Comparison of ENCODE assay signal across 8 mouse cellular contexts in genomic region chr7:28435660-28436259, GRCm38 (mm10). TPM values are rescaled to one million over a fixed set of nuclear protein-coding genes. Genes with fewer than 3 reads are reported as not detected.
DNase-seq lines count a peak whose midpoint lies in the region; ATAC-seq and TF ChIP-seq lines count a peak whose summit lies in the region.

No protein-coding gene starts in this region.

- no peak for TF ChIP-seq POLR2A in thymus, adult 2 months (IDR thresholded peaks at IDR 0.05; ENCODE audit: control insufficient read depth, extremely low read depth, insufficient read depth, low read length, poor library complexity)

- H3K4me1 ChIP-seq in thymus, adult 2 months (replicated peaks; ENCODE audit: control insufficient read depth, insufficient read depth, low read length) = peaks cover 15% of the 10 kb centered on the region
- H3K4me1 ChIP-seq in heart, embryonic 10.5 days = peaks cover 37% of the 10 kb centered on the region
- H3K4me1 ChIP-seq in kidney, embryonic 16.5 days (ENCODE audit: insufficient read depth, low read length) = peaks cover 28% of the 10 kb centered on the region
- H3K4me1 ChIP-seq in midbrain, embryonic 11.5 days (ENCODE audit: control insufficient read depth, insufficient read depth, low read length) = peaks cover 17% of the 10 kb centered on the region

- no peaks in the 10 kb centered on the region for H3K27me3 ChIP-seq in thymus, adult 2 months (ENCODE audit: control insufficient read depth, insufficient read depth, low read length)
- no peaks in the 10 kb centered on the region for H3K27me3 ChIP-seq in heart, embryonic 10.5 days (ENCODE audit: insufficient read depth, poor library complexity, severe bottlenecking)
- H3K27me3 ChIP-seq in kidney, embryonic 16.5 days (ENCODE audit: insufficient read depth, low read length) = no peaks in the 10 kb centered on the region
- H3K27me3 ChIP-seq in midbrain, embryonic 11.5 days (ENCODE audit: control insufficient read depth, insufficient read depth, low read length) = no peaks in the 10 kb centered on the region

- H3K9me3 ChIP-seq in heart, embryonic 10.5 days = no peaks in the 10 kb centered on the region
- no peaks in the 10 kb centered on the region for H3K9me3 ChIP-seq in kidney, embryonic 16.5 days (ENCODE audit: low read length)
- no peaks in the 10 kb centered on the region for H3K9me3 ChIP-seq in midbrain, embryonic 11.5 days (ENCODE audit: control insufficient read depth, low read length)

- peak overlapping the region; percentile 61 for H3K4me3 ChIP-seq in thymus, adult 2 months (ENCODE audit: control insufficient read depth, insufficient read depth, low read length)
- H3K4me3 ChIP-seq in heart, embryonic 10.5 days = peak overlapping the region; percentile 96
- H3K4me3 ChIP-seq in kidney, embryonic 16.5 days (ENCODE audit: low read length) = peak overlapping the region; percentile 68
- peak overlapping the region; percentile 92 for H3K4me3 ChIP-seq in midbrain, embryonic 11.5 days (ENCODE audit: low read depth, low read length)

- H3K4me2 ChIP-seq in kidney, embryonic 16.5 days (replicated peaks; ENCODE audit: low read depth, low read length) = peak overlapping the region; percentile 73
- H3K4me2 ChIP-seq in midbrain, embryonic 11.5 days = peak overlapping the region; percentile 83

- peak overlapping the region; percentile 82 for H3K9ac ChIP-seq in kidney, embryonic 16.5 days (replicated peaks; ENCODE audit: low read length)
- H3K9ac ChIP-seq in midbrain, embryonic 11.5 days (ENCODE audit: low read length) = peak overlapping the region; percentile 94

- peak; percentile 43 for ATAC-seq in kidney, embryonic 16.5 days (ENCODE audit: low FRiP score, low TSS enrichment)
- ATAC-seq in midbrain, embryonic 11.5 days (ENCODE audit: low FRiP score) = peak; percentile 66
- no peak for ATAC-seq in monocyte, adult 5-6 weeks (replicated peaks; ENCODE audit: insufficient number of reproducible peaks, low FRiP score, low TSS enrichment, poor library complexity, severe bottlenecking)

- WGBS in thymus, adult 2 months = 23% methylated on average over 68 of the region's 70 CpGs
- 21% methylated on average over 70 of the region's 70 CpGs for WGBS in heart, embryonic 10.5 days
- 0% methylated on average over 33 of the region's 70 CpGs for WGBS in kidney, embryonic 16.5 days
- 0% methylated on average over 22 of the region's 70 CpGs for whole genome bisulfite sequencing in midbrain, embryonic 11.5 days

- TF ChIP-seq CTCF in thymus, adult 2 months (IDR thresholded peaks at IDR 0.05; ENCODE audit: borderline replicate concordance, control insufficient read depth, extremely low read depth, insufficient read depth, low read length, poor library complexity) = no peak

- H3K27ac ChIP-seq in thymus, adult 2 months (ENCODE audit: control insufficient read depth, insufficient read depth, low read length) = no peak overlapping the region
- peak overlapping the region; percentile 91 for H3K27ac ChIP-seq in heart, embryonic 10.5 days
- peak overlapping the region; percentile 48; the same call in 1 of the 2 replicates for H3K27ac ChIP-seq in kidney, embryonic 16.5 days (ENCODE audit: low read length)
- no peak overlapping the region for H3K27ac ChIP-seq in midbrain, embryonic 11.5 days (ENCODE audit: low read depth, low read length)

- H3K36me3 ChIP-seq in thymus, adult 2 months (ENCODE audit: control insufficient read depth, insufficient read depth, low read length) = no peaks in the 10 kb centered on the region
- peaks cover 23% of the 10 kb centered on the region; the same call in 1 of the 2 replicates for H3K36me3 ChIP-seq in heart, embryonic 10.5 days
- no peaks in the 10 kb centered on the region for H3K36me3 ChIP-seq in kidney, embryonic 16.5 days (ENCODE audit: insufficient read depth, low read length)
- no peaks in the 10 kb centered on the region for H3K36me3 ChIP-seq in midbrain, embryonic 11.5 days (ENCODE audit: control insufficient read depth, insufficient read depth, low read length)

- DNase-seq in adrenal gland, adult 2 months = peak; percentile 40
- DNase-seq in adrenal gland, postnatal 10 days = no peak
- DNase-seq in thymus, adult 2 months = peak; percentile 49
- no peak for DNase-seq in thymus, postnatal 0 days (ENCODE audit: low spot score)
- no peak for DNase-seq in heart, embryonic 10.5 days (ENCODE audit: low spot score)
- peak; percentile 92 for DNase-seq in midbrain, embryonic 11.5 days (ENCODE audit: low spot score, missing footprints)

RNA-seq across cellular contexts. Expression of gene Gmfg, which starts 1.5 kb away (rescaled TPM):
- 10 to 100 TPM in 1 of 2 experiments, 1 to 10 TPM in 1; 7.1 to 10.4 TPM for total RNA-seq in adrenal gland, adult 2 months (2021)
- 0.58 and 0.89 TPM in 2 replicates for polyA plus RNA-seq in adrenal gland, adult 2 months (2012; rRNA removed)
- 10 to 100 TPM; 23.3 to 24.7 TPM for total RNA-seq in adrenal gland, postnatal 10 days (2021)
- 180 and 194 TPM in 2 replicates for polyA plus RNA-seq in thymus, adult 2 months (2012; rRNA removed)
- 777 and 920 TPM in 2 replicates for polyA plus RNA-seq in thymus, postnatal 0 days (2015; fragmentation: Nextera tagmentation; extraction: Ambion mirVana)
- 7.5 and 8.7 TPM in 2 replicates for polyA plus RNA-seq in heart, embryonic 10.5 days (2016; fragmentation: Nextera tagmentation; extraction: Ambion mirVana)
- polyA plus RNA-seq in kidney, embryonic 16.5 days (2015; fragmentation: Nextera tagmentation; extraction: Ambion mirVana) = 13.6 and 15.5 TPM in 2 replicates
- polyA plus RNA-seq in midbrain, embryonic 11.5 days (2014; fragmentation: Nextera tagmentation; extraction: Ambion mirVana) = 6.3 and 7.5 TPM in 2 replicates
- 496 to 674 TPM (median 637 TPM) in 3 replicates for total RNA-seq in monocyte, adult 5-6 weeks (2017)

RNA-seq across cellular contexts. Expression of gene Lrfn1, which starts 16.0 kb away (rescaled TPM):
- total RNA-seq in adrenal gland, adult 2 months (2021) = 10 to 100 TPM; 12.9 to 25.4 TPM
- polyA plus RNA-seq in adrenal gland, adult 2 months (2012; rRNA removed) = 33.6 and 37.1 TPM in 2 replicates
- 10 to 100 TPM in 1 of 2 experiments, 1 to 10 TPM in 1; 9.2 to 13.0 TPM for total RNA-seq in adrenal gland, postnatal 10 days (2021)
- 7.6 and 9.1 TPM in 2 replicates for polyA plus RNA-seq in thymus, adult 2 months (2012; rRNA removed)
- 0.86 and 1.1 TPM in 2 replicates for polyA plus RNA-seq in thymus, postnatal 0 days (2015; fragmentation: Nextera tagmentation; extraction: Ambion mirVana)
- polyA plus RNA-seq in heart, embryonic 10.5 days (2016; fragmentation: Nextera tagmentation; extraction: Ambion mirVana) = 1.5 and 1.9 TPM in 2 replicates
- polyA plus RNA-seq in kidney, embryonic 16.5 days (2015; fragmentation: Nextera tagmentation; extraction: Ambion mirVana) = 2.2 and 2.8 TPM in 2 replicates
- 4.5 and 5.0 TPM in 2 replicates for polyA plus RNA-seq in midbrain, embryonic 11.5 days (2014; fragmentation: Nextera tagmentation; extraction: Ambion mirVana)
- 0.78 to 1.3 TPM in 2 of 3 replicates, not detected in the other for total RNA-seq in monocyte, adult 5-6 weeks (2017)

RNA-seq across cellular contexts. Expression of gene Paf1, which starts 43.0 kb away (rescaled TPM):
- total RNA-seq in adrenal gland, adult 2 months (2021) = 100 to 1,000 TPM in 1 of 2 experiments, 10 to 100 TPM in 1; 73.4 to 104 TPM
- polyA plus RNA-seq in adrenal gland, adult 2 months (2012; rRNA removed) = 323 and 399 TPM in 2 replicates
- 10 to 100 TPM; 56.5 to 59.2 TPM for total RNA-seq in adrenal gland, postnatal 10 days (2021)
- 146 and 182 TPM in 2 replicates for polyA plus RNA-seq in thymus, adult 2 months (2012; rRNA removed)
- 59.3 and 64.0 TPM in 2 replicates for polyA plus RNA-seq in thymus, postnatal 0 days (2015; fragmentation: Nextera tagmentation; extraction: Ambion mirVana)
- polyA plus RNA-seq in heart, embryonic 10.5 days (2016; fragmentation: Nextera tagmentation; extraction: Ambion mirVana) = 79.8 and 81.3 TPM in 2 replicates
- polyA plus RNA-seq in kidney, embryonic 16.5 days (2015; fragmentation: Nextera tagmentation; extraction: Ambion mirVana) = 97.4 and 108 TPM in 2 replicates
- 72.8 and 83.8 TPM in 2 replicates for polyA plus RNA-seq in midbrain, embryonic 11.5 days (2014; fragmentation: Nextera tagmentation; extraction: Ambion mirVana)
- total RNA-seq in monocyte, adult 5-6 weeks (2017) = 162 to 264 TPM (median 189 TPM) in 3 replicates

RNA-seq across cellular contexts. Expression of gene Med29, which starts 43.3 kb away (rescaled TPM):
- total RNA-seq in adrenal gland, adult 2 months (2021) = 10 to 100 TPM; 39.6 to 49.7 TPM
- polyA plus RNA-seq in adrenal gland, adult 2 months (2012; rRNA removed) = 72.1 and 88.5 TPM in 2 replicates
- 10 to 100 TPM; 19.8 to 25.9 TPM for total RNA-seq in adrenal gland, postnatal 10 days (2021)
- 56.0 and 65.3 TPM in 2 replicates for polyA plus RNA-seq in thymus, adult 2 months (2012; rRNA removed)
- 42.0 and 42.5 TPM in 2 replicates for polyA plus RNA-seq in thymus, postnatal 0 days (2015; fragmentation: Nextera tagmentation; extraction: Ambion mirVana)
- 58.8 and 62.0 TPM in 2 replicates for polyA plus RNA-seq in heart, embryonic 10.5 days (2016; fragmentation: Nextera tagmentation; extraction: Ambion mirVana)
- 52.9 and 55.9 TPM in 2 replicates for polyA plus RNA-seq in kidney, embryonic 16.5 days (2015; fragmentation: Nextera tagmentation; extraction: Ambion mirVana)
- polyA plus RNA-seq in midbrain, embryonic 11.5 days (2014; fragmentation: Nextera tagmentation; extraction: Ambion mirVana) = 44.4 and 50.5 TPM in 2 replicates
- 6.9 to 12.3 TPM (median 12.0 TPM) in 3 replicates for total RNA-seq in monocyte, adult 5-6 weeks (2017)

RNA-seq across cellular contexts. Expression of gene Zfp36, which starts 55.7 kb away (rescaled TPM):
- 10 to 100 TPM; 16.3 to 19.4 TPM for total RNA-seq in adrenal gland, adult 2 months (2021)
- polyA plus RNA-seq in adrenal gland, adult 2 months (2012; rRNA removed) = 25.9 and 32.3 TPM in 2 replicates
- 10 to 100 TPM; 11.4 to 27.2 TPM for total RNA-seq in adrenal gland, postnatal 10 days (2021)
- 152 and 159 TPM in 2 replicates for polyA plus RNA-seq in thymus, adult 2 months (2012; rRNA removed)
- 70.6 and 72.0 TPM in 2 replicates for polyA plus RNA-seq in thymus, postnatal 0 days (2015; fragmentation: Nextera tagmentation; extraction: Ambion mirVana)
- 13.7 and 15.1 TPM in 2 replicates for polyA plus RNA-seq in heart, embryonic 10.5 days (2016; fragmentation: Nextera tagmentation; extraction: Ambion mirVana)
- 16.1 and 18.4 TPM in 2 replicates for polyA plus RNA-seq in kidney, embryonic 16.5 days (2015; fragmentation: Nextera tagmentation; extraction: Ambion mirVana)
- 3.3 and 3.5 TPM in 2 replicates for polyA plus RNA-seq in midbrain, embryonic 11.5 days (2014; fragmentation: Nextera tagmentation; extraction: Ambion mirVana)
- 140 to 403 TPM (median 154 TPM) in 3 replicates for total RNA-seq in monocyte, adult 5-6 weeks (2017)

Comparison
In these comparisons a context has a peak if more than half of its experiments do, and no peak if none do; other contexts are left out.
1. DNase-seq: peak in adrenal gland, adult 2 months (single experiment), thymus, adult 2 months (single experiment) and midbrain, embryonic 11.5 days (single experiment); none in adrenal gland, postnatal 10 days (single experiment), thymus, postnatal 0 days (single experiment) and heart, embryonic 10.5 days (single experiment).
2. H3K27ac ChIP-seq: peak in heart, embryonic 10.5 days (single experiment) and kidney, embryonic 16.5 days (single experiment); none in thymus, adult 2 months (single experiment) and midbrain, embryonic 11.5 days (single experiment).
3. RNA of gene Gmfg, which starts 1.5 kb away (polyA plus RNA-seq): 777 to 920 TPM in thymus, postnatal 0 days and 180 to 194 TPM in thymus, adult 2 months; 13.6 to 15.5 TPM in kidney, embryonic 16.5 days, 7.5 to 8.7 TPM in heart, embryonic 10.5 days, 6.3 to 7.5 TPM in midbrain, embryonic 11.5 days and 0.58 to 0.89 TPM in adrenal gland, adult 2 months; every median in the first group is over 10 times any median in the second.
4. Peak in every context shown above with its lines, with median percentiles within 50 percentile points of each other: H3K4me3 ChIP-seq.